Mouse (Mus musculus) midbrain, postnatal 0 days (tissue): ENCODE results near the gene Tnfrsf19. TPM values are rescaled to one million over a fixed set of nuclear protein-coding genes. Genes with fewer than 3 reads are reported as not detected.
A peak's percentile ranks its signal among the peaks of the same experiment; 100 is the strongest.

Source experiments
- ATAC-seq: fragments of 200-750 bp; cut with Nextera tagmentation; 2 replicates; pipeline ENCODE4 v1.8.0; 2017; ENCODE audit warnings: moderate number of reproducible peaks, mild to moderate bottlenecking, moderate TSS enrichment, moderate library complexity; ENCODE audit not compliant: low FRiP score
- DNase-seq: peaks from one replicate; pipeline ENCODE4 v3.0.0-alpha.2; 2015; ENCODE audit warnings: low spot score
- H3K27ac ChIP-seq: fragments of 300-500 bp; sonication (generic); 2 replicates; pipeline ENCODE4 v1.5.1; 2014; ENCODE audit warnings: low read depth, mild to moderate bottlenecking, low read length, mixed read lengths
- H3K27me3 ChIP-seq: fragments of 300-500 bp; sonication (generic); 2 replicates; pipeline ENCODE4 v1.6.1; 2014; ENCODE audit warnings: low read length, control low read depth, mixed read lengths; ENCODE audit not compliant: insufficient read depth
- H3K36me3 ChIP-seq: fragments of 300-500 bp; sonication (generic); 2 replicates; pipeline ENCODE4 v1.6.1; 2014; ENCODE audit warnings: low read length, control low read depth, mixed read lengths; ENCODE audit not compliant: insufficient read depth
- H3K4me1 ChIP-seq: fragments of 300-500 bp; sonication (generic); 2 replicates; pipeline ENCODE4 v1.6.1; 2014; ENCODE audit warnings: mild to moderate bottlenecking, control low read depth, antibody characterized with exemption, low read length, mixed read lengths; ENCODE audit not compliant: insufficient read depth
- H3K4me2 ChIP-seq: fragments of 300-500 bp; sonication (generic); 2 replicates; pipeline ENCODE4 v1.6.1; 2014; ENCODE audit warnings: low read depth, mild to moderate bottlenecking, low read length, mixed read lengths; ENCODE audit not compliant: poor library complexity, severe bottlenecking
- H3K4me3 ChIP-seq: fragments of 300-500 bp; sonication (generic); 2 replicates; pipeline ENCODE4 v1.5.1; 2014; ENCODE audit warnings: low read depth, mild to moderate bottlenecking, low read length, moderate library complexity
- H3K9ac ChIP-seq: fragments of 300-500 bp; sonication (generic); replicated peaks from 2 replicates; pipeline ENCODE4 v1.6.1; 2014; ENCODE audit warnings: mild to moderate bottlenecking, low read length, moderate library complexity, mixed read lengths; ENCODE audit not compliant: poor library complexity, severe bottlenecking
- H3K9me3 ChIP-seq: fragments of 300-500 bp; sonication (generic); 2 replicates; pipeline ENCODE4 v1.6.1; 2016; ENCODE audit warnings: low read length, control low read depth
- CTCF ChIP-seq: IDR thresholded peaks from 2 replicates; pipeline ENCODE4 v1.5.1; 2016; ENCODE audit warnings: antibody characterized with exemption, mild to moderate bottlenecking
- WGBS: fragments of 180-500 bp; shearing (Covaris S2); extraction: QIAGEN DNeasy Blood & Tissue Kit; methylation state at CpG from one replicate; pipeline ENCODE4 v1.1.7; 2014; 5-methylcytosine and 5-hydroxymethylcytosine counted together
- polyA plus RNA-seq: library from polyadenylated mRNA; unstranded; fragments of >200 nt; fragmentation: Nextera tagmentation; extraction: Ambion mirVana; gene quantifications from 2 replicates; pipeline ENCODE4 v1.2.1, GENCODE M21; 2015
- total RNA-seq: library from RNA; depleted of rRNA; stranded (reverse); fragments of >200 nt; gene quantifications from 2 replicates; pipeline ENCODE4 v1.2.3, GENCODE M21; 2014

Gene Tnfrsf19
- total and polyA plus RNA-seq, 2 experiments from 2014 or later = 29.5 to 42.9 TPM

DNA sequence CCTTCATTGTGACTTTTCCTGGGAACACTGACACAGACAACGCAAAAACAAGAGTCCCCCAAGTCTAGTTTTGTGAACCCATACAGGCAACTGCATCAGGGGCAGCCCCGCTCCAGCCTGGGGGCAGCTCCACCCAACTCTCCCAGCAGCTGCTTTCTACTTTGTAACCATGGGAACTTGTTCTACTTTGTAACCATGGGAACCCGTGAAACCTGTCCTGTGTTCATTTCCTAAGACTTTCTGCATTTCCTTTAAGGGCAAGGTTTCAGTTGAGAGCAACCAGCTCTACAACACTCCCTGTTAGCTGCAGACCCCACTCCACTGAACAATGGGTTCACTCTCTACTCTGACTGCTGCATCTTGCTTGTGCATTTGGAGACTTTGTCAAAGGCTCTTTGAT lies 15.4 kb upstream of the Tnfrsf19 start:
- Histone ChIP-seq H3K9me3 (no peaks in the 10 kb centered on the region), H3K4me2 (no peak overlapping the region), H3K4me1 (0 out of 2 replicates have a peak, but pooled peaks cover 5% of the 10 kb centered on the region), H3K27me3 (no peaks in the 10 kb centered on the region), H3K36me3 (no peaks in the 10 kb centered on the region), H3K27ac (no peak overlapping the region), H3K9ac (no peak overlapping the region), H3K4me3 (no peak overlapping the region)
- DNase-seq (no peak), ATAC-seq (no peak)
- 18% methylated on average over 3 of the region's 3 CpGs for WGBS
- no peak for TF ChIP-seq CTCF

DNA sequence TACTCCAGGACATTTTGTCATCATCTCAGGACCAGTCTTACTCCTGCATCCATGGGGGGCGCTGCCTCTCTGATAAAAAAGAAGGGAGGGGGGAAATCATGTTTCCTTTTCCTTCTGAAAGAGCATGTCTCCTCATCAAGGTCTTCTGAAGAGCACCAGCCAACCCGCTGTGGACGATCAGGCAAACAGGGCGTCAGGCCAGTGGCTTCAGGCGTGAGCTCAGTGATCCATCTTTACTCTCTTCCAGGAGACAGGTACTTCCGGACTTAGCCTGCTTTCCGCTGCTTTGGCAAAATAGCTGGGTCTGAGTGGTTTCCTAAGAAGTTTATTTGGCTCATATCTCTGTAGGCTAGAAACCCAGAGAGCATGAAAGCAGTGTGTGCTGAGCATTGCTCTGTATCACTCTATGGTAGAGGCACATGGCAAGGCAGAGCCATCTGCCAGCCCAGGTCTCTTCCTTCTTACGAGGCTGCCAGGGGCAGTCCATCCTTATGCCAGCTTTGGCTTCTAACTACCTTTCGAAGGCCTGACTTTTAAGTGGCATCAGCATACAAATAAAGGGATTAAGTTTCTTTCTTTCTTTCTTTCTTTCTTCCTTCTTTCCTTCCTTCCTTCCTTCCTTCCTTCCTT lies 13.1 kb upstream of the Tnfrsf19 start:
- H3K4me3 ChIP-seq = no peak overlapping the region
- no peaks in the 10 kb centered on the region for H3K9me3 ChIP-seq
- H3K4me2 ChIP-seq = no peak overlapping the region
- 97% methylated on average over 9 of the region's 9 CpGs for WGBS
- no peaks in the 10 kb centered on the region for H3K27me3 ChIP-seq
- H3K27ac ChIP-seq = no peak overlapping the region
- TF ChIP-seq CTCF = no peak
- H3K9ac ChIP-seq = no peak overlapping the region
- DNase-seq (no peak), ATAC-seq (no peak)
- peaks cover 11% of the 10 kb centered on the region for H3K4me1 ChIP-seq
- no peaks in the 10 kb centered on the region for H3K36me3 ChIP-seq

DNA sequence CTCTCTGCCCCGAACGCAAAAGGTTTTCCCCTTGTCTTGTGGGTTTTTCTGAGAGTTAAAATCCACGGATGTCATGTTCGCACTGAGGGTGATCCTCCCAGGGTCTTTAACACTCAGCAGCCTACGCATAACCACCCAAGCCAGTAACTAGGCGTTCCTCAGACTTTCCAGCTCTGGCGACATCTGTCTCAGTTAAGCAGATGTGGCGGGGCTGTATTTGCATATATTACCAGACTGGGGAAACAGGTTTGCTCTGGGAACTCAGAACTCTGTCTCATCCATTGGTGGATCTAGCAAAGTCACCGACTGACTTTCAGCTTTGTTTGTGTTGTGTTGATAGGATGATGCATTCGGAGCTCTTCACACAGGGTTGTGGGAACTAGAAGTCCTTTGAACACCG lies 10.7 kb upstream of the Tnfrsf19 start:
- Histone ChIP-seq H3K9me3 (no peaks in the 10 kb centered on the region), H3K4me1 (peaks cover 11% of the 10 kb centered on the region), H3K27ac (no peak overlapping the region), H3K36me3 (no peaks in the 10 kb centered on the region), H3K27me3 (no peaks in the 10 kb centered on the region), H3K4me2 (peak overlapping the region; percentile 63), H3K4me3 (peak overlapping the region; percentile 33), H3K9ac (no peak overlapping the region)
- TF ChIP-seq CTCF = no peak
- 0 out of 2 replicates have a peak, but pooled peaks have one; percentile 49 for ATAC-seq
- 12% methylated on average over 11 of the region's 11 CpGs for WGBS
- DNase-seq = no peak

DNA sequence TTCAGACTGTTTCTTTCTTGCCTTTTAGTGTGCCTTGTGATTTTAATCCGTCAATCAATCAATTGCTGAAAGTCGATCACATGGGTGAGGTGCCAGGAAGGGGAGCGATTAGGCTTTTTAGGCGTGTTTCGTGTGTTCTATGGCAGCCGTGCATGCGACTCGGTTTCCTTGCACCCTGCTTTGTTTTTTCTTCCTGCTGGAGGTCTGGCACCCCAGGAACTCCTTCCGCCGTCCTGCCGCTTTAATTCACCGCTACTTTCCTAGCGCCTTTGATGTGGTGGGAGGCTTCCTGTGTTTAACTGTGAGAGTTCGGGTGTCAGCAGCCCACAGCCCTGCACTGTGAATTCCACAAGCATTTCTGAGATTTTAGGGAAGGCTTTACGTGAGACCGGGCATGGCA lies 10.2 kb upstream of the Tnfrsf19 start:
- H3K4me2 ChIP-seq = peak overlapping the region; percentile 63
- no peaks in the 10 kb centered on the region for H3K27me3 ChIP-seq
- WGBS = under 1% methylated on average over 16 of the region's 16 CpGs
- 0 out of 2 replicates have a peak overlapping the region, but pooled peaks have one; percentile 48 for H3K9ac ChIP-seq
- TF ChIP-seq CTCF = no peak
- no peaks in the 10 kb centered on the region for H3K36me3 ChIP-seq
- H3K9me3 ChIP-seq = no peaks in the 10 kb centered on the region
- DNase-seq (no peak), ATAC-seq (no peak)
- peak overlapping the region; percentile 33 for H3K4me3 ChIP-seq
- no peak overlapping the region for H3K27ac ChIP-seq
- peaks cover 11% of the 10 kb centered on the region for H3K4me1 ChIP-seq

DNA sequence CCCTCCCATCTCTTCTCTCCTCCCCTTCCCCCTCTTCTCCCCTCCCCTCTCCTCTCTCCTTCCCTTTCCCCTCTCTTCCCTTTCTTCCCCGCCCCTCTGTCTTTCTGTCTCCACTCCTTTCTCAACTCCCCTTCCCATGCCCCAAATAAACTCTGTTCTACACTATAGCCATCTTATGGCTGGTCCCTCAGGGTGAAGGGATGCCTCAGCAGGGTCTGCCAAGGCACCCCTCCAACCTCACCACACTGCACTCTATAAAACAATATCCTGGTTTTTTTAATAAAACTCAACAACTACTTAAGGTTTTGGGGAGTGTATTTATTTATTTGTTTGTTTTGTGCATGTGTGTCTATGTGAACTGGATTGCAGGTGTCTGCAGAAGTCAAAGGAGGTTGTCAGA lies 9.6 kb upstream of the Tnfrsf19 start:
- Histone ChIP-seq H3K4me3 (peak overlapping the region; percentile 33; the same call in 1 of the 2 replicates), H3K9ac (no peak overlapping the region), H3K4me2 (peak overlapping the region; percentile 63), H3K4me1 (peaks cover 11% of the 10 kb centered on the region), H3K27me3 (no peaks in the 10 kb centered on the region), H3K36me3 (no peaks in the 10 kb centered on the region), H3K27ac (no peak overlapping the region), H3K9me3 (no peaks in the 10 kb centered on the region)
- DNase-seq (no peak), ATAC-seq (no peak)
- TF ChIP-seq CTCF = no peak
- 56% methylated on average over 1 of the region's 1 CpGs for WGBS

DNA sequence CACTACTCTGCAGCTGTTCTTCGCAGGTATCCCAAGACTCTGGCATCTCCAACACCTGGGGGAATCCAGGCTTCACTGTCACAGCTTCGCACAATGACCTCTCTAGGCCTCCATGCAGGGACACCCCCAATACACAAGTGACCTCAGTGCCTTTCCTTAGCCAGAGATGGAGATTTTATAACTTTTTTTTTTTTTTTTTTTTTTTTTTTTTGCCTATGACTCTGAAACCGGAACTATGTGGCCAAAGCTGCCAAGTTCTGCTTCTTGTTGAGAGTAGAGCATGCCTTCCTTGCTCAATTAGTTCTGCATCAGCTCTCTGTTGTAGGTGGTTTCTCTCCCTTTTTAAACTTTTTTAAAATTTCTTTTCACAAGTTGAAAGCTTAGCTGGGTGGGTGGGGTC lies 5.9 kb upstream of the Tnfrsf19 start:
- H3K4me3 ChIP-seq = no peak overlapping the region
- H3K9ac ChIP-seq = no peak overlapping the region
- H3K27ac ChIP-seq = no peak overlapping the region
- no peaks in the 10 kb centered on the region for H3K27me3 ChIP-seq
- 97% methylated on average over 3 of the region's 3 CpGs for whole genome bisulfite sequencing
- H3K9me3 ChIP-seq = no peaks in the 10 kb centered on the region
- no peak overlapping the region for H3K4me2 ChIP-seq
- peaks cover 11% of the 10 kb centered on the region for H3K4me1 ChIP-seq
- TF ChIP-seq CTCF = no peak
- no peaks in the 10 kb centered on the region for H3K36me3 ChIP-seq
- DNase-seq (no peak), ATAC-seq (no peak)
